Comparison of ENCODE assay signal across 12 mouse cellular contexts in genomic region chr4:7253616-7254015, GRCm38 (mm10).
"Had no signal": no experiment of that assay in that cellular context is flagged by ENCODE, and none has a peak within 500 bp of the region (broad histone marks: within the 10 kb centered on the region; RNA-seq: fewer than 3 reads in every experiment).

No protein-coding gene starts in this region.

- DNase-seq: kidney, adult 11 months; kidney, adult 8-10 months; kidney, postnatal 10 days; kidney, postnatal 36 days; liver, embryonic 13.5 days; lung, adult 2 months; lung, postnatal 14 days; lung, postnatal 4 days; midbrain, embryonic 14.5 days; thymus, adult 2 months; thymus, postnatal 14 days; thymus, postnatal 4 days had no signal
